Mouse (Mus musculus) retina, adult 2 months (tissue): Measurements from ENCODE around the gene Rad51c.
"Not testable (repeated sequence)": the region's sequence is repeated elsewhere in the genome, so short reads cannot be mapped to it uniquely, and the experiment has no call there.

Experiments
- DNase-seq: peaks from one replicate; pipeline ENCODE4 v3.0.0-alpha.2; 2012; ENCODE audit warnings: low read depth, low spot score

Gene Rad51c

GRCm38 (mm10) chr11:87432933-87433669, 28.3 kb upstream of the Rad51c start:
- DNase-seq, result no peak

GRCm38 (mm10) chr11:87432447-87432846, 27.7 kb upstream of the Rad51c start:
- no peak for DNase-seq

DNA sequence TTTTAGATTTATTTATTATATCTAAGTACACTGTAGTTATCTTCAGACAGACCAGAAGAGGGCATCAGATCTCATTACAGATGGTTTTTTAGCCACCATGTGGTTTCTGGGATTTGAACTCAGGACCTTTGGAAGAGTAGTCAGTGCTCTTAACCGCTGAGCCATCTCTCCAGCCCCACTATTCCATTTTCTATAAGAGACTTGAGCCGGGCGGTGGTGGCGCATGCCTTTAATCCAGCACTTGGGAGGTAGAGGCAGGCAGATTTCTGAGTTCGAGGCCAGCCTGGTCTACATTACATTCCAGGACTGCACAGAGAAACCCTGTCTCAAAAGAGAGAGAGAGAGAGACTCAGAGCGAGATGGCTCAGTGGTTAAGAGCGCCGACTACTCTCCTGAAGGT, 27.1 kb upstream of the Rad51c start:
- DNase-seq, result not testable (repeated sequence)

GRCm38 (mm10) chr11:87430374-87430773, 25.6 kb upstream of the Rad51c start:
- DNase-seq, result no peak

GRCm38 (mm10) chr11:87429363-87429762, 24.6 kb upstream of the Rad51c start:
- no peak for DNase-seq

DNA sequence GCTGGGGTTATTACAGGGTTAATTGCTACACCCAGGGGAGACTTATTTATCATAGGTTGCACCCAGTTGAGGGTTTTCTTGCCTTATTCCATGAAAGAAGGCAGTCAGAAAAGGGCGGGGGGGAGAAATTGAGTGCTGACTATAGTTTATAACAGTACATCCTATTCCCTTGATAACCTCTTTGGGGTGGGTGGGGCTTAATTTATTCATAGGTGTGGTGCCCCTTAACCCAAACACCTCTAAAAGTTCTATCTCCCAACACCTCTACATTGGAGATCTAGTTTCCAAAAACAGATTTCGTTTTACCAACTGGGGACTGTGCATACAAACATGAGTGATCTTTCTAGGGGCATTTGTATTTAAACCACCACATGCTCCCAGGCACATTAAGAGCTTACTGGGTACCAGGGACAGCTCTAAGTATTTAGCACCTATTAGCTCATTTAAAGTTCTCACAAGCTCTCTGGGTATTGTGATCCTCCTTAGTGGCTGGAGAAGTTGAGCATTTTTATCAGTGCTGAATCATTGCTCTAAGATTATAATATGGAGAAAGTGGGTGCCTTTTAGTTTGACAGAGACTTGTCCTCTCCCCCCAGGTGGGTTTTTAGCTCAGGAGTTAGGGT, 23.4 kb upstream of the Rad51c start:
- DNase-seq, result no peak

- DNase-seq, result no peak
Measured at GRCm38 (mm10) chr11:87427273-87428050, 22.7 kb upstream of the Rad51c start.

DNA sequence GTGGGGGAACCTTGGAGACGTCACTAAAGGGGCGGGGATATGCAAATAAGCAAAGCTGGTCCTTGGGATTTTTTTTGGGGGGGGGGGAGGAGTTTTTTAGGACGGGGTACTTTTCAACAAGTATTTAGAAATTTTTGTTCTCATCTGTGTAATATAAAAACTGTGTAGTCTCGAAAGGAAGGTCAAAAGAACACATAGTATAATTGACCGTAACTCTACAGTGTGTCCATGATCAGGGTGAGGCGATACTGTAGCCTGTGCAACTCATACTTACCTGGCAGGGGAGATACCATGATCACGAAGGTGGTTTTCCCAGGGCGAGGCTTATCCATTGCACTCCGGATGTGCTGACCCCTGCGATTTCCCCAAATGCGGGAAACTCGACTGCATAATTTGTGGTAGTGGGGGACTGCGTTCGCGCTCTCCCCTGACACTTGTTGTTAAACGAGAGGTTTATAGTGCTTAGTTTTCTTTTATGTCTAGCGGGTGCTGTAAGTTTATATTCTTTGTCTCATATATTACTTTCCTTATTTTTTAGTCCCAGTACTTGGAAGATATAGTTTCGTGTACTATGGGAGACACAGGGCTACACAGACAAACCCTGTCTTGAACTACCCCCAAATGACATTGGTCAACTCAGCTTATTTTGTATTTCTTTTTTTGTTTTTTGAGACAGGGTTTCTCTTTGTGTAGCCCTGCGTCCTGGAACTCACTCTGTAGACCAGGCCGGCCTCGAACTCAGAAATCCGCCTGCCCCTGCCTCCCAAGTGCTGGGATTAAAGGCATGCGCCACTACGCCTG, 21.9 kb upstream of the Rad51c start:
- DNase-seq, result peak; percentile 88

GRCm38 (mm10) chr11:87426121-87426449, 21.3 kb upstream of the Rad51c start:
- DNase-seq, result no peak

- DNase-seq, result no peak
Measured at GRCm38 (mm10) chr11:87423551-87424325, 19.0 kb upstream of the Rad51c start.

DNA sequence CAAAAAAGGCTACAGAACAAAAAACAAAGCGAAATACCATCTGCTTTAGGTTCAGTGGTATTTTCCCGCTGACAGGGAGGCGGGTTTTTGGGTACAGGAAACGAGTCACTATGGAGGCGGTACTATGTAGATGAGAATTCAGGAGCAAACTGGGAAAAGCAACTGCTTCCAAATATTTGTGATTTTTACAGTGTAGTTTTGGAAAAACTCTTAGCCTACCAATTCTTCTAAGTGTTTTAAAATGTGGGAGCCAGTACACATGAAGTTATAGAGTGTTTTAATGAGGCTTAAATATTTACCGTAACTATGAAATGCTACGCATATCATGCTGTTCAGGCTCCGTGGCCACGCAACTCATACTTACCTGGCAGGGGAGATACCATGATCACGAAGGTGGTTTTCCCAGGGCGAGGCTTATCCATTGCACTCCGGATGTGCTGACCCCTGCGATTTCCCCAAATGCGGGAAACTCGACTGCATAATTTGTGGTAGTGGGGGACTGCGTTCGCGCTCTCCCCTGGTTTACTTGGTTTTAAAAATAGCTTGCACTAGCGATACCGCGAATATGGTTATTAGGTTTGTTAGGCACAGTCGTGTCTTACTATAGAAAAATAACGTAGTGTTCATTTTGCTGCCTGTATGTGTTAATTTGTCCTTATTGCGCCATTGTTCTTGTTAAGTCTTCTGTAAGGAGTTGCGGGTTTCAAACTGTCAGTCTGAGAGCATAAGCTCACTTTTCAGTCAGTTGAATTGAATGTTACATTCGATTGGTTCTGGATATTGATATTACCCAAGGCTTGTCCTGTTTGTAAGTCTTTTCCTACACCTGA, 18.0 kb upstream of the Rad51c start:
- peak; percentile 90 for DNase-seq

DNA sequence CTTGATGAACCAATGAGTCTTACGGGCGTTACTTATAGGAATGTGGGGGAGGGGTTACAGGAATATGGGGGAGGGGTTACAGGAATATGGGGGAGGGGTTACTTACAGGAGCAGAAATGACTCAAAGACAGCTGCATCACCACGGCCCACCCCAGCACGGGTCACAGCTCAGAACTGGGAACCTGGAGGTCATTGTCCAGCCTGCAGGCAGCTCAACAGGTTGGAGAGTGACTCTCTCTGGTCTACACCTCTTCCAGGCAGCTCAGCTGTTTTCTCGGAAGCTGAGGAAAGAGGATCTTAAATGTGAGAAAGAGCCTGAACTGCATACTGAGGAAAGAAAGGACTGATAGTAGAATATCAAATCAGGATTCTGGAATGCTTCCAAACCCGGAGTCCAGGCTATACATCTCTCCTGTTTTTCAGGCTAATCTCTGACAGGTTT, 17.0 kb upstream of the Rad51c start:
- no peak for DNase-seq

- DNase-seq, result no peak
Measured at GRCm38 (mm10) chr11:87420861-87421260, 16.1 kb upstream of the Rad51c start.

GRCm38 (mm10) chr11:87416120-87416519, 11.4 kb upstream of the Rad51c start:
- DNase-seq, result no peak

GRCm38 (mm10) chr11:87413412-87413811, 8.7 kb upstream of the Rad51c start:
- DNase-seq, result not testable (repeated sequence)

DNA sequence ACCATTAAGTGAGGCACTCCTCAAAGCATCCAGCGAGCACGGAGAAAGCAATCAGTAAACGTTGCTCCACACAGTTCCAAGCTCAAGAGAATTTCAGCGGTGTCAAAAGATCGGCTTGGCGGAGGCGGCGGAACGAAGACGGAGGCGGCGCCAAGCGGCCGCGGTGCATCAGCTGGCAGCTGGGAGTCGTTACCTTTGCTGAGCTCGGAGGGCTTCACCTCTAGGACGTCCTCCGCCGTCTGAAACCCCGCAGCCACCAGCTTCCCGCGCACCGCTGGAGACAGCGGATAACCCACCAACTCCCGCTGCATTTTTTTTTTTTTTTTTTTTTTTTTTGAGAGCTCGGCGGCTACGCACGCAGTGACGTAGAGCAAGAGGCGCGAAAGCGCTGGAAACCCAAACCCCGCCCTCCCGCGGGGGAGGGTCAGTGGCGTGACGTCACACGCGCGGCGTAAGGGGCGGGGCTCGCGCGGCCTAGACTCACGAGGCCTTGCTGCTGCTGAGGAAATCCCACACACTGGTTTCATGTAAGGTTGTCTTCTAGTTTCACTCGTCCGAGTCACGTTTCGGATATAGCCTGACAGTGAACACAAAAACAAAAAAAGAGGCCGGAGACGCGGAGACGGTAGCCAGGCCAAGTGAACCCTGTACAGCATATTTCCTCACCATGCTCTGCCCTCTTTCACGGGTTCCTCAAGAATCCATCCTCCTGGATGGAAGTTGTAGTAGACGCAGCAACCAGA, 472 bp downstream of the Rad51c start:
- DNase-seq, result peak; percentile 91

DNA sequence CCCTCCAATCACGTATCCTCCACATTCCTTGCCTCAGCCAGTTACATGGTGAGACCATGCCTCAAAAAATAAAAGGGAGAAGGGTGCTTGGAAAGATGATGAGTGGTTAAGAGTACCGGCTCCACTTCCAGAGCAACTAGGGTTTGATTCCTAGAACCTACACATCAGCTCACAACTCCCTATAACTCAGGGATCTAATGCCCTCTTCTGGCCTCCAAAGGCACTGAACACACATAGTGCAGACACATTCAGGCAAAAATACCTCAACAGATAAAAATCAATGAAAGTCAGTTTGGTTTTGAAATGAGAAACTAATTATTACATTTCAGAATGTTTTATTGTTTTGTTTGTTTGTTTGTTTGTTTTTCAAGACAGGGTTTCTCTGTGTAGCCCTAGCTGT, 6.4 kb downstream of the Rad51c start:
- DNase-seq, result no peak

GRCm38 (mm10) chr11:87393855-87394254, 10.9 kb downstream of the Rad51c start:
- DNase-seq, result peak; percentile 32

DNA sequence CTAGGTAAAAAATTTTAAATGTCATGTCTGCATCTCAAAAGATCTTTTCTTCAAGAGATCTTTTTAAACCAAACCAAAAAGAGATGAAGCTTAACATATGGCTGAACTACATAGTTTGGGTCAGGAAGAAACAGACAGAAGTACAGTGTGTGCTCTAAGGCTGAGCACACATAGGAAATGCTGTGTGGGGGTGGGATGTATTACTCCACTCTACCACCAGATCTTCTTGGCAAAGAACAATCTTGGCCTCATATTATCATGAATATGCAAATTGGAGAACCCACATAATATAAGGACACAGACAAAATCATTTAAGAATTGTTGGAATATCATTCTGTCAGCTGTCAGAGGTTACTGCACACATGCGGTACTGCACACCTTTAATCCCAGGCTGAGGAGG, 19.1 kb downstream of the Rad51c start:
- no peak for DNase-seq
